Mouse (Mus musculus): ENCODE results near the gene Znrf4. TPM values are rescaled to one million over a fixed set of nuclear protein-coding genes. Genes with fewer than 3 reads are reported as not detected.

The Znrf4 gene
- not detected in 4 replicates for total RNA-seq (2023)

GRCm38 (mm10) chr17:56512310-56512709 is at the start of gene Znrf4:
TSS of gene Znrf4 (minus strand) at chr17:56512431.

GRCm38 (mm10) chr17:56554122-56554551 is 41.9 kb upstream of the Znrf4 start, which contains the start of gene Gm20219:
TSS of gene Gm20219 (minus strand) at chr17:56554387.

GRCm38 (mm10) chr17:56476402-56476752 is 35.9 kb downstream of the Znrf4 start, which contains the start of gene Ptprs:
TSS of gene Ptprs (minus strand) at chr17:56476483.

Other genes with a start within 250 kb of the Znrf4 start
- gene Ticam1, start 235.6 kb downstream of the Znrf4 start, total RNA-seq (2023) = 21.6 to 25.3 TPM (median 23.4 TPM) in 4 replicates
- 10.0 to 16.6 TPM (median 14.7 TPM) in 4 replicates for gene Plin3, start 219.6 kb downstream of the Znrf4 start, total RNA-seq (2023)
- not detected in 4 replicates for gene Arrdc5, start 212.1 kb downstream of the Znrf4 start, total RNA-seq (2023)
- 11.1 to 13.2 TPM (median 11.7 TPM) in 4 replicates for gene Uhrf1, start 209.1 kb downstream of the Znrf4 start, total RNA-seq (2023)
- gene Kdm4b, start 186.4 kb downstream of the Znrf4 start, total RNA-seq (2023) = 62.5 to 66.2 TPM (median 64.5 TPM) in 4 replicates
- 16.3 to 21.7 TPM (median 19.0 TPM) in 4 replicates for gene Ptprs, start 35.9 kb downstream of the Znrf4 start, total RNA-seq (2023)
- gene Gm20219, start 42.0 kb upstream of the Znrf4 start, total RNA-seq (2023) = 10.2 to 15.3 TPM (median 11.5 TPM) in 4 replicates
- 580 to 621 TPM (median 606 TPM) in 4 replicates for gene Safb2, start 72.2 kb upstream of the Znrf4 start, total RNA-seq (2023)
- gene Safb, start 72.4 kb upstream of the Znrf4 start, total RNA-seq (2023) = 300 to 341 TPM (median 315 TPM) in 4 replicates
- 82.1 to 105 TPM (median 84.1 TPM) in 4 replicates for gene 2410015M20Rik, start 97.3 kb upstream of the Znrf4 start, total RNA-seq (2023)
- 1,445 to 1,606 TPM (median 1,506 TPM) in 4 replicates for gene Rpl36, start 101.0 kb upstream of the Znrf4 start, total RNA-seq (2023)
- gene Lonp1, start 114.5 kb upstream of the Znrf4 start, total RNA-seq (2023) = 58.1 to 63.6 TPM (median 61.4 TPM) in 4 replicates
- not detected in 4 replicates for gene Catsperd, start 115.7 kb upstream of the Znrf4 start, total RNA-seq (2023)
- 98.8 to 117 TPM (median 102 TPM) in 4 replicates for gene Ranbp3, start 160.9 kb upstream of the Znrf4 start, total RNA-seq (2023)
- gene Ndufa11, start 205.3 kb upstream of the Znrf4 start, total RNA-seq (2023) = 41.0 to 65.0 TPM (median 54.5 TPM) in 4 replicates
- gene Vmac, start 205.6 kb upstream of the Znrf4 start, total RNA-seq (2023) = 12.0 to 16.4 TPM (median 13.5 TPM) in 4 replicates
- not detected in 4 replicates for gene Nrtn, start 245.1 kb upstream of the Znrf4 start, total RNA-seq (2023)

Data from B cell, adult 62 days (primary cell).